Mouse (Mus musculus): ENCODE data around the gene Espl1.

Gene Espl1

GRCm38 (mm10) chr15:102335925-102336324, 39.9 kb downstream of the Espl1 start:
- peak; percentile 58 for DNase-seq (ENCODE audit: low read depth)

GRCm38 (mm10) chr15:102336946-102337345, 40.9 kb downstream of the Espl1 start:
- DNase-seq (ENCODE audit: low read depth), result no peak

- no peak for DNase-seq (ENCODE audit: low read depth)
Observed at GRCm38 (mm10) chr15:102339612-102340011, 43.5 kb downstream of the Espl1 start.

GRCm38 (mm10) chr15:102341580-102341979, 45.5 kb downstream of the Espl1 start:
- peak; percentile 85 for DNase-seq (ENCODE audit: low read depth)

GRCm38 (mm10) chr15:102344490-102344889, 48.4 kb downstream of the Espl1 start:
- DNase-seq (ENCODE audit: low read depth), result no peak

GRCm38 (mm10) chr15:102346444-102346843, 50.4 kb downstream of the Espl1 start:
- DNase-seq (ENCODE audit: low read depth), result peak; percentile 69

GRCm38 (mm10) chr15:102350138-102350941, 54.3 kb downstream of the Espl1 start, which contains the start of gene Aaas:
Gene Aaas, minus strand, starts transcription at chr15:102350771.
- peak; percentile 98 for DNase-seq (ENCODE audit: low read depth)

- DNase-seq (ENCODE audit: low read depth), result no peak
Observed at GRCm38 (mm10) chr15:102350942-102351291, 54.9 kb downstream of the Espl1 start.

- peak; percentile 48 for DNase-seq (ENCODE audit: low read depth)
Observed at GRCm38 (mm10) chr15:102352177-102352576, 56.1 kb downstream of the Espl1 start.

GRCm38 (mm10) chr15:102353986-102354385, 57.9 kb downstream of the Espl1 start:
- peak; percentile 35 for DNase-seq (ENCODE audit: low read depth)

- DNase-seq (ENCODE audit: low read depth), result no peak
Observed at GRCm38 (mm10) chr15:102355134-102355870, 59.2 kb downstream of the Espl1 start.

- no peak for DNase-seq (ENCODE audit: low read depth)
Observed at GRCm38 (mm10) chr15:102355871-102356441, 59.9 kb downstream of the Espl1 start.

- no peak for DNase-seq (ENCODE audit: low read depth)
Observed at GRCm38 (mm10) chr15:102356501-102357325, 60.6 kb downstream of the Espl1 start.

GRCm38 (mm10) chr15:102358126-102358525, 62.1 kb downstream of the Espl1 start:
- no peak for DNase-seq (ENCODE audit: low read depth)

- DNase-seq (ENCODE audit: low read depth), result no peak
Observed at GRCm38 (mm10) chr15:102358834-102359233, 62.8 kb downstream of the Espl1 start.

GRCm38 (mm10) chr15:102362648-102363047, 66.6 kb downstream of the Espl1 start:
- no peak for DNase-seq (ENCODE audit: low read depth)

GRCm38 (mm10) chr15:102364678-102365077, 68.6 kb downstream of the Espl1 start:
- no peak for DNase-seq (ENCODE audit: low read depth)

- DNase-seq (ENCODE audit: low read depth), result no peak
Observed at GRCm38 (mm10) chr15:102366238-102366637, 70.2 kb downstream of the Espl1 start.

- DNase-seq (ENCODE audit: low read depth), result no peak
Observed at GRCm38 (mm10) chr15:102366733-102367344, 70.8 kb downstream of the Espl1 start, which contains the start of gene Sp7. Gene Sp7, minus strand, starts transcription at chr15:102367182.

GRCm38 (mm10) chr15:102369972-102370371, 73.9 kb downstream of the Espl1 start:
- DNase-seq (ENCODE audit: low read depth), result no peak

- no peak for DNase-seq (ENCODE audit: low read depth)
Observed at GRCm38 (mm10) chr15:102370727-102371126, 74.7 kb downstream of the Espl1 start.

Measured in NIH3T3 (cell line).